Comparison of ENCODE assay signal across 29 mouse cellular contexts in the genomic region with DNA sequence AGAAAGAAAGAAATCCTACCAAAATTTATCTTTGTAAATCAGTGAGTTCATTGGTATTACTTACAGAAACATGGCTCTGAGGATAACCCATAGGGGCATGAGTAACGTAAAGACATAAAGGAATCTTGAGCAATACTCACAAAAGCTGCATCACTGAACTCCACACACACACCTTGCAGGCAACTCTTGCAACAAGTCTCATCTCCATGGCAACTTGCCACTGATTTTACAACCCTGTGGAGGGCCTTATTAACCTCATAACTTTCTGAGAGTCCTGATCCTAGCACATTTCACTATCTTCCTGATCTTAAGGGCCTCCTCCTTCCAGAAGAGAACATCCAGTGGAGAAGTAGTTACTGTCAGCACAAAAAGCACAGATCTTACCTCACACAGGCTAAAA. TPM values are rescaled to one million over a fixed set of nuclear protein-coding genes. Genes with fewer than 3 reads are reported as not detected.
"Had no signal": no experiment of that assay in that cellular context is flagged by ENCODE, and none has a peak within 500 bp of the region (broad histone marks: within the 10 kb centered on the region; RNA-seq: fewer than 3 reads in every experiment).

No protein-coding gene starts in this region.

- H3K4me2 ChIP-seq: embryonic facial prominence, embryonic 12.5 days; embryonic facial prominence, embryonic 13.5 days; embryonic facial prominence, embryonic 15.5 days; forebrain, embryonic 12.5 days; forebrain, embryonic 13.5 days; forebrain, embryonic 15.5 days had no signal

- H3K4me3 ChIP-seq: embryonic facial prominence, embryonic 10.5 days; embryonic facial prominence, embryonic 12.5 days; embryonic facial prominence, embryonic 13.5 days; embryonic facial prominence, embryonic 15.5 days; erythroblast, embryonic 14.5 days; forebrain, embryonic 10.5 days; forebrain, embryonic 12.5 days; forebrain, embryonic 13.5 days; forebrain, embryonic 15.5 days; gastrocnemius, adult 2 months; heart, adult 2 months had no signal

- H3K4me1 ChIP-seq: embryonic facial prominence, embryonic 10.5 days; embryonic facial prominence, embryonic 12.5 days; embryonic facial prominence, embryonic 13.5 days; embryonic facial prominence, embryonic 15.5 days; forebrain, embryonic 10.5 days; forebrain, embryonic 12.5 days; forebrain, embryonic 13.5 days; forebrain, embryonic 15.5 days had no signal

- H3K27ac ChIP-seq: embryonic facial prominence, embryonic 10.5 days; embryonic facial prominence, embryonic 12.5 days; embryonic facial prominence, embryonic 13.5 days; embryonic facial prominence, embryonic 15.5 days; forebrain, embryonic 10.5 days; forebrain, embryonic 12.5 days; forebrain, embryonic 13.5 days; forebrain, embryonic 15.5 days; gastrocnemius, adult 2 months; heart, adult 2 months had no signal

- H3K27me3 ChIP-seq: embryonic facial prominence, embryonic 12.5 days; embryonic facial prominence, embryonic 13.5 days; embryonic facial prominence, embryonic 15.5 days; forebrain, embryonic 12.5 days; forebrain, embryonic 13.5 days; forebrain, embryonic 15.5 days had no signal

- H3K9me3 ChIP-seq: embryonic facial prominence, embryonic 10.5 days; embryonic facial prominence, embryonic 12.5 days; embryonic facial prominence, embryonic 13.5 days; embryonic facial prominence, embryonic 15.5 days; forebrain, embryonic 10.5 days; forebrain, embryonic 12.5 days; forebrain, embryonic 13.5 days; forebrain, embryonic 15.5 days had no signal

- ATAC-seq: forebrain, embryonic 13.5 days; forebrain, embryonic 14.5 days; forebrain, embryonic 15.5 days; forebrain, embryonic 16.5 days; forebrain, postnatal 0 days had no signal

- H3K9ac ChIP-seq: embryonic facial prominence, embryonic 12.5 days; embryonic facial prominence, embryonic 13.5 days; embryonic facial prominence, embryonic 15.5 days; forebrain, embryonic 12.5 days; forebrain, embryonic 13.5 days; forebrain, embryonic 15.5 days; forebrain, postnatal 0 days had no signal

- DNase-seq: cerebellum, adult 2 months; cerebellum, adult 8-10 months; cerebellum, adult 9-10 months; cerebellum, adult 9-11 months; cerebellum, postnatal 10 days; cerebellum, postnatal 14 days; cerebellum, postnatal 25 days; cerebellum, postnatal 36 days; embryo, embryonic 11 days; forebrain, postnatal 0 days; gastrocnemius, adult 2 months; gastrocnemius, postnatal 10 days; gastrocnemius, postnatal 14 days; gastrocnemius, postnatal 25 days; gastrocnemius, postnatal 36 days; heart, adult 11 months; heart, adult 18-20 months; heart, adult 2 months had no signal

- H3K36me3 ChIP-seq: embryonic facial prominence, embryonic 10.5 days; embryonic facial prominence, embryonic 12.5 days; embryonic facial prominence, embryonic 13.5 days; embryonic facial prominence, embryonic 15.5 days; forebrain, embryonic 10.5 days; forebrain, embryonic 12.5 days; forebrain, embryonic 15.5 days had no signal

RNA-seq across cellular contexts. Expression of a gene that starts 28.2 kb away (rescaled TPM):
- polyA plus RNA-seq: erythroblast, embryonic 14.5 days had no signal
